Mouse (Mus musculus) E14TG2a.4 (cell line): ENCODE data around the gene Npb.

Source experiments
- CTCF ChIP-seq: conservative IDR thresholded peaks from 2 replicates; pipeline ENCODE4 v1.5.1; 2014; ENCODE audit warnings: low read length
- NANOG ChIP-seq: IDR thresholded peaks from 2 replicates; pipeline ENCODE4 v1.6.1; 2014; ENCODE audit warnings: borderline replicate concordance, low read length, mixed read lengths
- POU5F1 ChIP-seq: IDR thresholded peaks from 2 replicates; pipeline ENCODE4 v1.6.1; 2014; ENCODE audit warnings: low read length, borderline replicate concordance

DNA sequence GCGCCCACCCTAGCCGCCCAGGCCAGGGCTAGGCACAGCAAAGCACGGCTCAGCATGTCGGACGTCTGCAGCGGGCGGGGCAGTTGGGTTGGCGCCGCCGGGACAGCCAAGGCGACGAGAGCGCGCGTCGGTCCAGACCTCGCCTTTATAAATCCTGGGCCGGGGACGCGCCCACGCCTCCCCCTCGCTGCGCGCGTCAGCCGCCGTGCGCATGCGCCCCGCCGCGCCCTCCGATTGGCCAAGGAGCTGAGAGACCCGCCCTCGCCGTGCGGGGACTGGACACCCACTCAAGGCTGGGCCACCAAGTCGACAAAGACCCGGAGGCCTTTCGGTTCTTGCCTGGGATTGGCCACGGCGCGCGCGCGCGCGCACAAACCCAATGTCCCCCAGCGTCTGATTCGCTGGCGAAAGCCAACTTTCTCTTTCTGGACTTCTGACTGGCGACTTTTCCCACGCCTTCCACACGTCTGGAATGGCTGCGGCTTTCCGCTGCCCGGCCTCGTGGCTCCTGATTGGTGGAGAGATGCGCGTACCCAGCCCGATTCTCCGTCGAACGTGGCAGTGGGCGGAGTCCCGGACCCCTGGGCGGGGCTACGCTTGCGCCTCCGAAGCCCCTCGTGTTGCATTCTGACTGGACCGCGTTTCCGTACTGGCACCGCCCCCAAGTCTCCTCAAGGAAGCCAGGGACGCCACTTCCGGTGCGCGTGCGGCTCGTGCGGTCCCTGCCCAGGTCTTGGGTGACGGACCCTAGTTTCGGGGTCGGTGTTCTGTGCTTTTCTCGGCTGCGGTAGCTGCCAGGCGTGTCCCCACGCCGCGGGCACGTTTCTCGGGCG, 35.3 kb upstream of the Npb start, which contains the start of gene P4hb:
- TF ChIP-seq CTCF (no peak), NANOG (no peak), POU5F1 (no peak)
